Comparison of ENCODE assay signal across 27 mouse cellular contexts in genomic region chr7:67544586-67544985, GRCm38 (mm10).
DNase-seq lines count a peak whose midpoint lies in the region; ATAC-seq and TF ChIP-seq lines count a peak whose summit lies in the region.
"Had no signal": no experiment of that assay in that cellular context is flagged by ENCODE, and none has a peak within 500 bp of the region (broad histone marks: within the 10 kb centered on the region; RNA-seq: fewer than 3 reads in every experiment).

No protein-coding gene starts in this region.

- no peak for ATAC-seq in limb, embryonic 14.5 days (ENCODE audit: low FRiP score, low read depth)
- no peak for ATAC-seq in embryonic facial prominence, embryonic 11.5 days (replicated peaks; ENCODE audit: insufficient number of reproducible peaks, low FRiP score, low TSS enrichment, low read depth)
- no peak for ATAC-seq in intestine, embryonic 15.5 days
- no peak for ATAC-seq in midbrain, embryonic 16.5 days
- ATAC-seq: activated CD4-positive, CD25-positive, alpha-beta regulatory T cell, adult 4 months; CD4-positive, CD25-positive, alpha-beta regulatory T cell, adult 4 months; forebrain, embryonic 13.5 days; forebrain, embryonic 16.5 days; hindbrain, postnatal 0 days; inflammation-experienced regulatory T-cells, adult 6 months; intestine, postnatal 0 days had no signal

- H3K9ac ChIP-seq in limb, embryonic 14.5 days (ENCODE audit: low read depth, low read length, severe bottlenecking) = no peak overlapping the region
- H3K9ac ChIP-seq in embryonic facial prominence, embryonic 11.5 days (replicated peaks; ENCODE audit: low read length) = no peak overlapping the region
- H3K9ac ChIP-seq in intestine, embryonic 15.5 days = no peak overlapping the region
- no peak overlapping the region for H3K9ac ChIP-seq in midbrain, embryonic 16.5 days (ENCODE audit: low read depth, low read length)
- H3K9ac ChIP-seq: forebrain, embryonic 13.5 days; heart, embryonic 13.5 days; hindbrain, embryonic 14.5 days had no signal

- H3K4me3 ChIP-seq in limb, embryonic 14.5 days (replicated peaks; ENCODE audit: low read length) = no peak overlapping the region
- H3K4me3 ChIP-seq in limb, embryonic 10.5 days = no peak overlapping the region
- H3K4me3 ChIP-seq in embryonic facial prominence, embryonic 11.5 days (ENCODE audit: low read depth, low read length) = no peak overlapping the region
- no peak overlapping the region for H3K4me3 ChIP-seq in embryonic fibroblast, embryonic 13.5 days (ENCODE audit: insufficient read depth, low read length)
- H3K4me3 ChIP-seq in intestine, embryonic 15.5 days (replicated peaks) = no peak overlapping the region
- no peak overlapping the region for H3K4me3 ChIP-seq in midbrain, embryonic 16.5 days (ENCODE audit: low read depth, low read length)
- H3K4me3 ChIP-seq: forebrain, embryonic 10.5 days; forebrain, embryonic 13.5 days; heart, adult 2 months; heart, embryonic 10.5 days; heart, embryonic 13.5 days had no signal

- H3K9me3 ChIP-seq in limb, embryonic 14.5 days (ENCODE audit: control insufficient read depth, low read length) = no peaks in the 10 kb centered on the region
- H3K9me3 ChIP-seq in limb, embryonic 10.5 days (replicated peaks) = no peaks in the 10 kb centered on the region
- H3K9me3 ChIP-seq in embryonic facial prominence, embryonic 11.5 days (replicated peaks; ENCODE audit: control insufficient read depth, low read length) = no peaks in the 10 kb centered on the region
- H3K9me3 ChIP-seq in intestine, embryonic 15.5 days = no peaks in the 10 kb centered on the region
- H3K9me3 ChIP-seq in midbrain, embryonic 16.5 days (replicated peaks; ENCODE audit: control insufficient read depth, low read length, poor library complexity, severe bottlenecking) = no peaks in the 10 kb centered on the region
- H3K9me3 ChIP-seq: forebrain, embryonic 10.5 days; forebrain, embryonic 13.5 days; heart, embryonic 10.5 days; heart, embryonic 13.5 days had no signal

- no peaks in the 10 kb centered on the region for H3K36me3 ChIP-seq in limb, embryonic 14.5 days (ENCODE audit: control insufficient read depth, insufficient read depth, low read length)
- no peaks in the 10 kb centered on the region for H3K36me3 ChIP-seq in limb, embryonic 10.5 days
- H3K36me3 ChIP-seq in embryonic facial prominence, embryonic 11.5 days (replicated peaks; ENCODE audit: control insufficient read depth, insufficient read depth, low read depth, low read length) = no peaks in the 10 kb centered on the region
- H3K36me3 ChIP-seq in intestine, embryonic 15.5 days = no peaks in the 10 kb centered on the region
- H3K36me3 ChIP-seq in midbrain, embryonic 16.5 days (ENCODE audit: control insufficient read depth, insufficient read depth, low read length) = no peaks in the 10 kb centered on the region
- H3K36me3 ChIP-seq: forebrain, embryonic 10.5 days; heart, embryonic 10.5 days had no signal

- H3K27ac ChIP-seq in limb, embryonic 14.5 days (replicated peaks; ENCODE audit: low read depth, low read length) = no peak overlapping the region
- no peak overlapping the region for H3K27ac ChIP-seq in limb, embryonic 10.5 days
- no peak overlapping the region for H3K27ac ChIP-seq in embryonic facial prominence, embryonic 11.5 days (replicated peaks; ENCODE audit: low read depth, low read length)
- peak overlapping the region; percentile 21 for H3K27ac ChIP-seq in embryonic fibroblast, embryonic 13.5 days (ENCODE audit: insufficient read depth, low read length)
- H3K27ac ChIP-seq in intestine, embryonic 15.5 days = no peak overlapping the region
- H3K27ac ChIP-seq in midbrain, embryonic 16.5 days (ENCODE audit: low read length) = no peak overlapping the region
- H3K27ac ChIP-seq: forebrain, embryonic 10.5 days; forebrain, embryonic 13.5 days; heart, adult 2 months; heart, embryonic 10.5 days; heart, embryonic 13.5 days; hindbrain, embryonic 14.5 days; hindbrain, postnatal 0 days had no signal

- H3K4me2 ChIP-seq in limb, embryonic 14.5 days (replicated peaks; ENCODE audit: low read depth, low read length, severe bottlenecking) = no peak overlapping the region
- no peak overlapping the region for H3K4me2 ChIP-seq in embryonic facial prominence, embryonic 11.5 days (ENCODE audit: low read depth, low read length)
- no peak overlapping the region for H3K4me2 ChIP-seq in intestine, embryonic 15.5 days (replicated peaks)
- H3K4me2 ChIP-seq in midbrain, embryonic 16.5 days (ENCODE audit: low read length) = no peak overlapping the region
- H3K4me2 ChIP-seq: forebrain, embryonic 13.5 days; heart, embryonic 13.5 days; hindbrain, embryonic 14.5 days had no signal

- TF ChIP-seq POLR2A in limb, embryonic 14.5 days (IDR thresholded peaks at IDR 0.05; ENCODE audit: borderline replicate concordance, extremely low read depth, insufficient read depth, insufficient read length) = no peak
- TF ChIP-seq POLR2A in embryonic fibroblast, embryonic 13.5 days (IDR thresholded peaks at IDR 0.05; ENCODE audit: low read depth, low read length) = no peak

- no peaks in the 10 kb centered on the region for H3K27me3 ChIP-seq in limb, embryonic 14.5 days (ENCODE audit: control insufficient read depth, insufficient read depth, low read length)
- no peaks in the 10 kb centered on the region for H3K27me3 ChIP-seq in limb, embryonic 10.5 days (ENCODE audit: low read depth, poor library complexity, severe bottlenecking)
- H3K27me3 ChIP-seq in embryonic facial prominence, embryonic 11.5 days (ENCODE audit: control insufficient read depth, insufficient read depth, low read length) = no peaks in the 10 kb centered on the region
- H3K27me3 ChIP-seq in intestine, embryonic 15.5 days (replicated peaks) = no peaks in the 10 kb centered on the region
- H3K27me3 ChIP-seq in midbrain, embryonic 16.5 days (ENCODE audit: control insufficient read depth, insufficient read depth, low read depth, low read length) = no peaks in the 10 kb centered on the region
- H3K27me3 ChIP-seq: forebrain, embryonic 13.5 days; heart, embryonic 13.5 days had no signal

- peak; percentile 31 for DNase-seq in limb, embryonic 14.5 days (ENCODE audit: low spot score)
- no peak for DNase-seq in limb, embryonic 10.5 days (ENCODE audit: low spot score)
- peak; percentile 77 for DNase-seq in embryonic facial prominence, embryonic 11.5 days (ENCODE audit: low spot score)
- DNase-seq: adrenal gland, adult 8-10 months; adrenal gland, postnatal 25 days; cerebellum, adult 11-12 months; cerebellum, adult 8-10 months; cerebellum, postnatal 14 days; gastrocnemius, postnatal 10 days; gastrocnemius, postnatal 36 days; heart, adult 2 months; heart, postnatal 14 days; heart, postnatal 4 days had no signal

- H3K4me1 ChIP-seq in limb, embryonic 14.5 days (ENCODE audit: control insufficient read depth, insufficient read depth, low read length) = peaks cover 4% of the 10 kb centered on the region; the same call in 1 of the 2 replicates
- peaks cover 6% of the 10 kb centered on the region; the same call in 1 of the 2 replicates for H3K4me1 ChIP-seq in limb, embryonic 10.5 days
- H3K4me1 ChIP-seq in embryonic facial prominence, embryonic 11.5 days (ENCODE audit: control insufficient read depth, insufficient read depth, low read length) = no peaks in the 10 kb centered on the region
- peaks cover 11% of the 10 kb centered on the region for H3K4me1 ChIP-seq in embryonic fibroblast, embryonic 13.5 days (ENCODE audit: control insufficient read depth, insufficient read depth, low read length)
- H3K4me1 ChIP-seq in intestine, embryonic 15.5 days (replicated peaks) = no peaks in the 10 kb centered on the region
- peaks cover 6% of the 10 kb centered on the region for H3K4me1 ChIP-seq in midbrain, embryonic 16.5 days (ENCODE audit: control insufficient read depth, insufficient read depth, low read length)

- no peak for TF ChIP-seq CTCF in embryonic fibroblast, embryonic 13.5 days (IDR thresholded peaks at IDR 0.05; ENCODE audit: borderline replicate concordance, insufficient read depth, low read length)
